Mouse (Mus musculus): ENCODE data around the gene Thpo.

The Thpo gene

DNA sequence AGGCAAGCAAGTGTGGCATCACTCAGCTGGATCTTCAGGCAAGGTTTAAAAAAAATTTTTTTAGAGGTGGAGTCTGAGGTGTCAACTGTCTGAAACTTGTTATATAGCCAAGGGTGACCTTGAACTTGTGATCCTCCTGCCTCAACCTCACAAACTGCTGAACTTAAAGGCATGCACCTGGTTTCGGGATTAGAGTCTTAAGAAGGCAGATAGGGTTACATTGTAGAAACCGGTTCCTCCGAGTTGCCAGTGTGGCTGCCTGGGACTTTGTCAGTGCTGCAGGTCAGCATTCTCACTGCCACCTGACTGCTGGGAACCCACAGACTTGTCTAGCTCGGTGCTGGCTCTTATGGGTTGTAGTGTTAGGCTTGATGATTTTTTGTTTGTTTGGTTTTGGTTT is 11.1 kb downstream of the Thpo start:
- no peak for DNase-seq

DNA sequence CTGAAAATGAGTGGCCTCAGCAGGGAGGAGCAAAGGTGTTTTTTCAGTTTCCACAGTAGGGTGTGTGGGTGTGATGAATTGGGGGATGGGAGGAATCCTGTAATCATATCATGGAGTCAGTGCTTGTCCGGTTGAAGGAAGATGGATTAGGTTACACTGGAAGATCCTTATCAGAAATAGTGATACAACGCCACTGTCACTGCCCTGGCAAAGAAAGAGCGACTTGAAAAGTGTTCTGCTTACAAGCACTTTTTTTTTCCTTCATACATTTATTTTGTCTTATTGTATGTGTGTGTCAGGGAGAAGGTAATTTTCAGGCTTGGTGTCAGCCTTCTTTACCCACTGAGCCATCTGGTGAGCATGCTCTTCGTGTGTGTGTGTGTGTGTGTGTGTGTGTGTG is 11.6 kb downstream of the Thpo start:
- DNase-seq: no peak

DNA sequence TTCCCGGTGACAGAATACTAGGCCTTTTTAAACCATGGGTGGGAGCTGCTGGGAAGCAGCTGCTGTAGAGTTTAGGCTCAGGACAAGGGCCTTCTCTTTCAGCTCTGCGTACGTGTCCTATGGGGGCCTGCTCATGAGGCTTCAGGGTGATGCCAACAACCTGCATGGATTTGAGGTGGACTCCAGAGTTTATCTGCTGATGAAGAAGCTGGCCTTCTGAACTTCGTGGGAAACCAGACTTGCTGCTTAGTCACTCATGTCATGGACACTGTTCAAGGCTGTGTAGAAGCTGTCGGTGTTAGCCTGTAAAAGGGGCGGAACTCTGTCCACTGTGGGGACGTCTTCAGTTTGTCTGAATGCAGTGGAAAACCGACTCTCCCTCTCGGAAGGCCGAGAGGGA is 12.5 kb downstream of the Thpo start:
- DNase-seq: no peak

- DNase-seq: no peak
Measured at GRCm38 (mm10) chr16:20717978-20718670, 16.2 kb downstream of the Thpo start.

DNA sequence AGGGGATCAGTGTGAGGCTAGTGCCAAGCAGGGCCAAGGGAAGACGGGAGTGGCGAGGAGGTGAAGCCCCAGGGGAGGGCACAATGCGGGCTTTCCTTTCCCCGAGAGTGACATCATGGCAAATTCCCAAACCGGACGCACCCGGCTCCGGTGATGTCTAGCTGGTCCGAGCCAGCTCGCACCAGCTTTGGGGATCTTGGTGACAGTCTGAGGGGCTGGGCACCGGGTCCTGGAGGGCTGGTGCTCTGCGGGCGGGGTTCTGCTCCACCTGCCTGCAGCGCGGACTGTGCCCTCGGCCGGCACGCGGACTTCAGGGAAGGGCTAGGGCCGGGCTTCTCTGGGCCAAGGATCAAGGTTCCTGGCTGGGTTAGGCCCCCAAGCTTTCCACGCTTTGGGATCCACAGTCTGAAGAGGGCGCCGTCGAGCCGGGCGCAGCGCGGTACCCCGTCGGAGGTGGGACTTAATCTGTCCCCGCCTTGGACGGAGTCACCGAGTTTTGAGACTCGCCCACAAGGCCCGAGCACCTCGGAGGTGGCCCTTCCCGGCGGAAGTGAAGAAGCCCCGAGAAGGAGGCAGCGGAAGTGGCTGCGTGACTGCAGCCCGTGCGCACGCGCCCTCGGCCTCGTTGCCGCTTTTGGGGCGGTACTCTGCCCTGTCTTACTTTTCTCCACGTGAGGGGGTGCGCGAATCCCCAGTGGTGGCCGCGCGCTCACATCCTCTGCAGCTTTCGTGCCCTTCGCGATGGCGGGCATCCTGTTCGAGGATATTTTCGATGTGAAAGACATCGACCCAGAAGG is 16.9 kb downstream of the Thpo start, which contains the start of the genes Polr2h and Clcn2:
Gene Polr2h, plus strand, starts transcription at position 485 of the 797 bp plus-strand sequence.
Gene Clcn2, minus strand, starts transcription at position 566 of the 797 bp plus-strand sequence.
- DNase-seq: peak; percentile 96

DNA sequence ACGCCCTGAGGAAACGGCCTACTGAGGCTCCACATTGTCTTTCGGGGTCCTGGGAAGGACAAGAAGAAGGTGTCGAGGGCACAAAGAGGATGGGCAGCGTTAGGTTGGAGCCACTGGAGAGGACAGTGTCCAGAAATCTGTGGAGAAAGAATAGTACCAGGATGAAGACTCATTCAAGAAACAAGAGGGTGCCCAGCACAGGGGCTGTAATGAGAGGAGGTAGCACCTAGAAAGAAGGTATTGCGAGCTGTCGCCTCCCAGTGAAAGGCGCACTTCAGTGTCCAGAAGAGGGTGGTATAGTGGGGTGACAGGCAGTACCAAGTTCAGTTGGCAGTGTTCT is 17.5 kb downstream of the Thpo start:
- no peak for DNase-seq

- peak; percentile 81 for DNase-seq
Measured at GRCm38 (mm10) chr16:20715976-20716840, 18.1 kb downstream of the Thpo start.

DNA sequence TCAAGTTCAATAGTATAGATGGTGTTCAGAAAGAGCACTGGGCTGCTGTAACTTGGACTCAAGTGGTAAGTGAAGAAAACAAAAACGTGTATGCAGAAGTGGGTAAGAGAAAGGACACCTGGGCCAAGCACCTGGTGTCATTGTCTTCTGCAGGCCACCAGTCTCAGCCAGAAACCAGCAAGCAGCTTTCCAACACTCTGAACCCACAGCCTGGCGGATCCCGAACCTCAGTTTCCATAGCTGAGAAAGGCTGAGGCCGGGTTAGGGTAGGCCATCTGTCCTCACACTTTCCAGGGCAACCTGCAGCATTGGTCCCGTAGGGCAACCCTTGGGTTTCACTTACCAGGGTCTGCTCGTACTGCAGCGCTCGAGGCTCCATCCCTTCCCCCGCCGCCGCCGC is 18.7 kb downstream of the Thpo start:
- no peak for DNase-seq

DNA sequence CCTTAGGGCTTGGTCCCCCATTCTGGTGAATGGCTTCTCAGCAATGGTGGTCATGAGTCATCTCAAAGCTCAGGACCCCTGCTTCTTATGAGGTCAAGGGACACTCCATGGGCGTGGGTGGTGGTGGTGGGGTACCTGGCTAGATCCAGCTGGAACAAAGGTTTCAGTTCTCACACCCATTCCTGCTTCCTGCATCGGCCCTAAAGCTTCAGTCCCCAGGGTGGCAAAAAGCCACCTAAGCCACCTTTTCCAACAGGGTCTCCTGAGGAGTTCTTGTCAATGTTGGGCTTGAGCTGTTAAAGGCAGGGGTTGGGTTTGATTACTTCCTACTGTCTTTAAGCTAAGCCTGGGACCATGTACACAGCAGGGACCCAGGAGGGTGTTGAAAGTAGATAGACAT is 19.1 kb downstream of the Thpo start:
- no peak for DNase-seq

GRCm38 (mm10) chr16:20714307-20715080 is 19.8 kb downstream of the Thpo start:
- no peak for DNase-seq

GRCm38 (mm10) chr16:20712889-20713288 is 21.4 kb downstream of the Thpo start:
- no peak for DNase-seq

- DNase-seq: no peak
Measured at GRCm38 (mm10) chr16:20712190-20712589, 22.1 kb downstream of the Thpo start.

DNA sequence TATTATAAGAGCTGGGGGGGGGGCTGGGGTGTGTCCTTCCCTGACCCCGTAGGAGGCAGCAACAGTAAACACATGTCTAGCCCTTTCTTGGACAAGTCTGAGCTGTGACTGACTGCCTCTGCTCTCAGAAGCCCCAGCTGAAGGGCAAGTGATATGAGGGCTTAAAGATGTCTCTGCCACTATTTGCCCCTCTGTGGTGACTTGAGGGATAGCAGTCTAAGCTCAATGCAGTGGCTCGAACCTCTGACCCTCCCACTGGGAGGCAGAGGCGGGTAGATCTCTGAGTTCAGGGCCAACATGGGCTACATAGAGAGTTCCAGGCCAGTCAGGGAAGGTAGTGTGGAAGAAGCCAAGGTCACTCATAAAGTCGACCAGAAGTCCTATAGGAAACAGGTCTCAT is 23.5 kb downstream of the Thpo start:
- no peak for DNase-seq

DNA sequence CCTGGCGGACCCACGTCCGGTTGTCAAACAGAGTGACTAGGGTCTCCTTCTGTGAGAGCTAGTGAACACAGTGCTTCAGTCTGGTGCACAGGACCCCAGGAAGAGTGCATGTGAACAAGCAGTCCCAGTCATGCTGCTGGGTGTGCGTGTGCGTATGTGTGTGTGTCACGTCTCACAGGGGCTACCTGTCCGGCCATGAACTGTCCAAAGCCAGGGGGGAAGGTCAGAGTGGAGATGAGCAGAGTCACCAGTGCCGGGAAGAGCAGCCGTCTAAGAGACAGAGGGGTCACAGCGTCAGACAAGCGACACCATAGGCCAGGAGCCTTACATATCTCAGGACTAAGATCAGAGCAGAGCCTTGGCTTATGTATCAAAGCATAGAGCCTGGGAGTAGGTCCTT is 23.9 kb downstream of the Thpo start:
- no peak for DNase-seq

- DNase-seq: peak; percentile 76
Measured at GRCm38 (mm10) chr16:20708939-20709734, 25.2 kb downstream of the Thpo start.

- no peak for DNase-seq
Measured at GRCm38 (mm10) chr16:20708220-20708938, 25.9 kb downstream of the Thpo start.

DNA sequence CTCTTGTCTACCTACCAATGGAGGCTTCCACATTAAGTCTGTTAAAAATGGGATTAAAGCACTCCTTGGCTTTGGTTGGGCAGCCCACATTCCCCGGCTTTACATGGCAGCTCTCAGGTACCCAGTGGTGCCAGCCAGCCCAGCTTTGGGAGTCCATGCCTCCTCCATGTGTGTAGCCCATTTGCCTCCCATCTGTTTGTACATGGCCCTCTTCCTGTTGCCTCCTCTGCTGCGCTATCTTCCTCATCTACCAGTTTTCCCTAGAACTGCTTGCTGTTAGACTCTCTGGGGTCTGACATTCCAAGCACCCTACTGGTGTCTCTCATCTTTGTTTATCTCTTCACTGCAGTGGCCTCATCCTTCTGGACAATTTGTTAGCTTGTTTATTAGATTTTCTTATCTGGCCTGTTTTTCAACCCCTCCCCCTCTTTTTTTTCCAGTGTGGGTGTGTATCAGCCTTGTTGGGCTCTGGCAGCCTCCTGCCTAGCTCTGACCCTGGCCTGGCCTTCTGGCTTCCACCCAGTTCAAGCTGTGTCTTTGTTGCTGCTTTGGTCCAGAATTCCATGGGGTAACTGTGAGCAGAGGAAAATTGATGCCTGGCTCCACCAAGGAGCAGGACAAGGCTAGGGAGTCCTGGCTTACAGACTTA is 27.8 kb downstream of the Thpo start:
- no peak for DNase-seq

DNA sequence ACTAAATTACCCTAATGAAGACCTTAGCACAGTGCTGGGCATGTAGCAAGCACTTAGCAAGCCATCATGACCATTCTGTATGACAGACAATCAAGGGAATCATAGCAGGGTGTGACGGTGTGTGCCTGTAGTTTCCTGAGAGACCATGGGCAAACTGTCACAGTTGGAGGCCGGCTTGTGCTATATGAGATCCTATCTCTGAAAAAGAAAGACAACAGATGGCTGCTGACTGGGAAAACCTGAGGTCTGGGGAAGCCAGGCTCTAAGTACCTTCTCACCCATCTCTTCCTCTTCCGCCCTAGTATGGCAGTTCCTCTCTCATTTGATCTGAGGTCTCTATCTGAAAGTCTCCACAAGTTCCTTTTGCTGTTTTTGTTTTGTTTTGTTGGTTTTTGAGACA is 28.5 kb downstream of the Thpo start:
- DNase-seq: no peak

DNA sequence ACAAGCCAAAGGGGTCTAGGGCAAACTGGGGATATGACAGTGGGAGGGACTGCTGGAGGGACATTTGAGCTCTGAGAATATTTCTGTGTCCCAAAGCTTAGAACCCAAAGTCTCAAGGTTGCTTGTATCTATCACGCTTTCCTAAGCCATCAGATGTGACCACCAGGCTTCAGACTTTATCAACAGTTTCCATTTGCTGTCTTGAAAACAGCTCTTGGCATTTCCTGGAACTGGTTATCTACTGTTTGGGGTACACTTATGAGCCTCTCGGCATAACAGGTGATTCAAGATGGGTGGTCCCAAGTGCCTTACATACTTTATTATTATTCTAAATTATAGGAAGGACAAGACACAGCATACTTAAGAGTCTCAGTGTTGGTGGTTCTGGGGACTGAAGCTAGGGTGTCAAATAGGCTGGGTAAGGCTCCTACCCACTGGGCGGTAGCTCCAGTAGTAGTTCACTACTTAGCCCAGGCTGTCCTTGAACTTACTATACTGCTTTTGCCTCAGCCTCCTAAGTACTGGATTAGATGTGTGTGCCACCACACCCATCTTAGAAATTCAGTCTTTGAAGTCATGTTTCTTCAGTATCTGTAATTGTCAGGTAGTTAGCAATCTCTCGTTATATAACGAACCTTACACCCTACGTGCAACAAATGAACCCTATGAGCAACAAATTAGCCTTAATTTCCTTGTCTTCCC is 30.5 kb downstream of the Thpo start:
- no peak for DNase-seq

GRCm38 (mm10) chr16:20703071-20703470 is 31.2 kb downstream of the Thpo start:
- DNase-seq: no peak
